Mouse (Mus musculus) embryonic facial prominence, embryonic 13.5 days (tissue): ENCODE data around the gene Nkpd1. TPM values are rescaled to one million over a fixed set of nuclear protein-coding genes. Genes with fewer than 3 reads are reported as not detected.
A peak's percentile ranks its signal among the peaks of the same experiment; 100 is the strongest.

ENCODE experiments used
- ATAC-seq: fragments of 200-750 bp; cut with Nextera tagmentation; 2 replicates; pipeline ENCODE4 v1.8.0; 2017; ENCODE audit warnings: low read depth; ENCODE audit not compliant: insufficient number of reproducible peaks, insufficient read depth, low FRiP score, low TSS enrichment
- H3K27ac ChIP-seq: fragments of 300-500 bp; sonication (generic); 2 replicates; pipeline ENCODE4 v1.5.1; 2015; ENCODE audit warnings: moderate library complexity, mild to moderate bottlenecking, inconsistent platforms
- H3K27me3 ChIP-seq: fragments of 300-500 bp; sonication (generic); 2 replicates; pipeline ENCODE4 v1.6.1; 2015; ENCODE audit warnings: mild to moderate bottlenecking, inconsistent platforms
- H3K36me3 ChIP-seq: fragments of 300-500 bp; sonication (generic); 2 replicates; pipeline ENCODE4 v1.6.1; 2015; ENCODE audit warnings: mild to moderate bottlenecking, inconsistent platforms
- H3K4me1 ChIP-seq: fragments of 300-500 bp; sonication (generic); 2 replicates; pipeline ENCODE4 v1.6.1; 2015; ENCODE audit warnings: inconsistent platforms
- H3K4me2 ChIP-seq: fragments of 300-500 bp; sonication (generic); 2 replicates; pipeline ENCODE4 v1.6.1; 2015; ENCODE audit warnings: moderate library complexity, mild to moderate bottlenecking, inconsistent platforms
- H3K4me3 ChIP-seq: fragments of 300-500 bp; sonication (generic); 2 replicates; pipeline ENCODE4 v1.5.1; 2015; ENCODE audit warnings: mild to moderate bottlenecking, inconsistent platforms
- H3K9ac ChIP-seq: fragments of 300-500 bp; sonication (generic); 2 replicates; pipeline ENCODE4 v1.6.1; 2015; ENCODE audit warnings: mild to moderate bottlenecking, inconsistent platforms
- H3K9me3 ChIP-seq: fragments of 300-500 bp; sonication (generic); 2 replicates; pipeline ENCODE4 v1.6.1; 2016; ENCODE audit warnings: inconsistent platforms
- WGBS: fragments of 180-500 bp; shearing (Covaris S2); methylation state at CpG from one replicate; pipeline ENCODE4 v1.1.7; 2015; ENCODE audit warnings: mixed read lengths; 5-methylcytosine and 5-hydroxymethylcytosine counted together
- polyA plus RNA-seq: library from polyadenylated mRNA; unstranded; fragments of >200 nt; fragmentation: Nextera tagmentation; extraction: Ambion mirVana; gene quantifications from 2 replicates; pipeline ENCODE4 v1.2.1, GENCODE M21; 2015

Nkpd1 gene
- polyA plus RNA-seq: 0.08 and 0.15 TPM in 2 replicates

DNA sequence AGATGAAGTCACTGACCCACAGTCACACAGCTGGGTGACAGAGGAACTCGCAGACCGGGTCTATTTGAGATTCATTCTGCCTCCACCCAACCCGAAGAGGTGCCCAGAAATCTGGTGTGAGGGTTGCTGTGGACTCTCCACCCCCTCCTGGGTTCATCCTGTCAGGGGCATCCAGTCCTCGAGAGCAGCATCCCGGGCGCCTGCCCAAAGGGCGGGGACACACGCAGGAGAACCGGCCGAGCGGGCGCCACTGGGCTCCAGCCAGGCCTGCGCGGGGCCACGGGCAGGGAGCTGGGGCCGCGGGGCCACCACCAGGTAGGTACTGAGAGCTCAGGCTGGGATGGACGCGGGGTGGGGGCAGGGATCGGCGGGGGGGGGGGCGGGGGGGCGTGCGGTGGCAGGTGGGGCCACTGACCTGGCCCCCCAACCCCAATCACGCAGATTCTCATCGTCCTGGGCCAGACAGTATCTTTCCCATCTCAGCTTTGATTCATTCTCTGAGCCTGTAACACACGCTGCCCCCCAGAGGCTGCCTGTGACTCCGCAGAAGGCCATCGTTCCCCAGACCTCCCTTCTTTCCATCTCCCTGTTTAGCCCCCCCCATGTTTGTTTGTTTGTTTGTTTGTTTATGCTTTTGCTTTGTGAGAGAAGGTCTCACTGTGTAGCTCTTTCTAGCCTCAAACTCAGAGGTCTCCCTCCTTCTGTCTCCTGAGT lies at the start of gene Nkpd1:
Nkpd1 (plus strand) TSS at position 187 of the 714 bp plus-strand sequence.
- H3K27ac ChIP-seq: no peak within 1 kb of the TSS
- no peaks in the 10 kb centered on the region for H3K36me3 ChIP-seq
- ATAC-seq: no peak
- H3K4me3 ChIP-seq: peak within 1 kb of the TSS; percentile 22
- peak within 1 kb of the TSS; percentile 65 for H3K9ac ChIP-seq
- WGBS: 6% methylated on average over 20 of the region's 29 CpGs
- H3K27me3 ChIP-seq: peaks cover 68% of the 10 kb centered on the region
- H3K9me3 ChIP-seq: no peaks in the 10 kb centered on the region
- H3K4me2 ChIP-seq: peak within 1 kb of the TSS; percentile 51
- H3K4me1 ChIP-seq: peaks cover 17% of the 10 kb centered on the region

DNA sequence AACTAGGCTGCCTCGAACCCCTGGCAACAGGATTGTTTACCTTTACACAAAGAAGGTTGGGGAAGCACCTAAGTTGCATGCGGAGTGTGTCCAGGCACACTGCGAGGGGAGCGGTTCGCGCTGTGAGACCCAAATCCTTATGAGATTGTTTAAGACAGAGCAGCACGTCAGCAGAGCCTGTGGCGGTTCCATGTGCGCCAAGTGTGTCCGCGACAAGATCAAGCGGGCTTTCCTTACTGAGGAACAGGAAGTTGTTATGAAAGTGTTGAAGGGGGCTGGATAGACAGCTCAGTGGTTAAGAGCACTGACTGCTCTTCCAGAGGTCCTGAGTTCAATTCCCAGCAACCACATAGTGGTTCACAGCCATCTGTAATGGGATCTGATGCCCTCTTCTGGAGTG lies 49.4 kb upstream of the Nkpd1 start:
- no peak overlapping the region for H3K4me2 ChIP-seq
- H3K27ac ChIP-seq: no peak overlapping the region
- no peaks in the 10 kb centered on the region for H3K9me3 ChIP-seq
- no peak for ATAC-seq
- peaks cover 22% of the 10 kb centered on the region for H3K4me1 ChIP-seq
- no peak overlapping the region for H3K4me3 ChIP-seq
- H3K27me3 ChIP-seq: peaks cover 63% of the 10 kb centered on the region
- no peaks in the 10 kb centered on the region for H3K36me3 ChIP-seq
- WGBS: 59% methylated on average over 12 of the region's 12 CpGs
- no peak overlapping the region for H3K9ac ChIP-seq

GRCm38 (mm10) chr7:19469404-19469803 lies 48.2 kb upstream of the Nkpd1 start:
- H3K9ac ChIP-seq: no peak overlapping the region
- 19% methylated on average over 23 of the region's 23 CpGs for WGBS
- 0 out of 2 replicates have a peak overlapping the region, but pooled peaks have one; percentile 7 for H3K4me3 ChIP-seq
- H3K27me3 ChIP-seq: peaks cover 71% of the 10 kb centered on the region
- H3K4me1 ChIP-seq: peaks cover 15% of the 10 kb centered on the region
- H3K4me2 ChIP-seq: no peak overlapping the region
- no peaks in the 10 kb centered on the region for H3K36me3 ChIP-seq
- no peak for ATAC-seq
- no peaks in the 10 kb centered on the region for H3K9me3 ChIP-seq
- no peak overlapping the region for H3K27ac ChIP-seq

DNA sequence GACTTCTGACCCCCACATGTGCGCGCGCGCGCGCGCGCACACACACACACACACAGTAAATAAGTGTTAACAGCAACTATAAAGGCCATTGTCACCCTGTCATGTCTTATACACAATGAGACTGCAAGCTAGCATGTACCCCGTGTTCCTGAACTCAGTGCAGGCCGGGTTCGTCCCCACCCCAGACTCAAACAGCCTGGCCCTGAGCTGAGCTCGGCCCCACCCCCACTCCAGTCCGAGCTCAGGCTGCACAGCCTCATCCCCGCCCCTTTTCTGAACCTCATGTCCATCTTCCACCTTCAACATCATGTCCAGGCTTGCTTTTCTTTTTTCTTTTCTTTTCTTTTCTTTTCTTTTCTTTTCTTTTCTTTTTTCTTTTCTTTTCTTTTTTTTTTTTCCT lies 47.3 kb upstream of the Nkpd1 start:
- Histone ChIP-seq H3K4me1 (peaks cover 6% of the 10 kb centered on the region), H3K36me3 (no peaks in the 10 kb centered on the region), H3K9ac (no peak overlapping the region), H3K9me3 (no peaks in the 10 kb centered on the region), H3K27ac (no peak overlapping the region), H3K4me2 (no peak overlapping the region), H3K27me3 (peaks cover 80% of the 10 kb centered on the region), H3K4me3 (no peak overlapping the region)
- 9% methylated on average over 14 of the region's 14 CpGs for WGBS
- no peak for ATAC-seq

DNA sequence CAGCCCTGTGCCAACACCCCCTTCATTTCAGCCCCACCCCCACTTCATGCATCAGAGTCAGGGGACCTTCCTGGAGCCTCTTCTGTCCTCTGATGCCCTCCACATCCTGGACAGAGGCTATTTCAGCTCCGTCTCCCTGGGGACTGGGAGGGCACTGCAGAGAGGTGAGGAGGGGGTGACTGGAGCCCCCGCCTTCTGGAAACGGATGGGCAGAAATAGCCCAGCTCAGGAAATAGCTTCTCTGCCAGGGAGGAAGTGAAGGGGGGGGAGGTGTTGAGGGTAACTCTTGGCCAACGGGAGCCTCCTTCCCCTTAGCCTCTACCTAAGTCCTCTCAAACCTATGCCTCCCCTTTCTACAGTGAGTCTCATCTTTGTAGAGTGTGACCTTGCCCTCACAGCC lies 45.2 kb upstream of the Nkpd1 start:
- Histone ChIP-seq H3K4me1 (0 out of 2 replicates have a peak, but pooled peaks cover 3% of the 10 kb centered on the region), H3K9ac (no peak overlapping the region), H3K27ac (no peak overlapping the region), H3K9me3 (no peaks in the 10 kb centered on the region), H3K4me3 (no peak overlapping the region), H3K27me3 (peaks cover 88% of the 10 kb centered on the region), H3K4me2 (no peak overlapping the region), H3K36me3 (no peaks in the 10 kb centered on the region)
- no peak for ATAC-seq
- WGBS: 36% methylated on average over 4 of the region's 4 CpGs

- WGBS: under 1% methylated on average over 73 of the region's 89 CpGs
- no peaks in the 10 kb centered on the region for H3K36me3 ChIP-seq
- peak overlapping the region; percentile 79 for H3K9ac ChIP-seq
- ATAC-seq: peak; percentile 65
- peak overlapping the region; percentile 88 for H3K4me2 ChIP-seq
- H3K27ac ChIP-seq: peak overlapping the region; percentile 44; the same call in 1 of the 2 replicates
- peak overlapping the region; percentile 57 for H3K4me3 ChIP-seq
- H3K27me3 ChIP-seq: peaks cover 82% of the 10 kb centered on the region
- 0 out of 2 replicates have a peak, but pooled peaks cover 3% of the 10 kb centered on the region for H3K4me1 ChIP-seq
- no peaks in the 10 kb centered on the region for H3K9me3 ChIP-seq
Observed at GRCm38 (mm10) chr7:19473875-19474443, 43.7 kb upstream of the Nkpd1 start.

- H3K4me2 ChIP-seq: no peak overlapping the region
- H3K4me3 ChIP-seq: no peak overlapping the region
- 76% methylated on average over 2 of the region's 2 CpGs for WGBS
- peaks cover 57% of the 10 kb centered on the region for H3K27me3 ChIP-seq
- no peak overlapping the region for H3K9ac ChIP-seq
- H3K36me3 ChIP-seq: no peaks in the 10 kb centered on the region
- H3K4me1 ChIP-seq: no peaks in the 10 kb centered on the region
- no peaks in the 10 kb centered on the region for H3K9me3 ChIP-seq
- ATAC-seq: no peak
- no peak overlapping the region for H3K27ac ChIP-seq
Observed at GRCm38 (mm10) chr7:19477084-19477483, 40.6 kb upstream of the Nkpd1 start.

- Histone ChIP-seq H3K27ac (no peak overlapping the region), H3K36me3 (no peaks in the 10 kb centered on the region), H3K9me3 (no peaks in the 10 kb centered on the region), H3K4me2 (no peak overlapping the region), H3K4me3 (no peak overlapping the region), H3K4me1 (no peaks in the 10 kb centered on the region), H3K9ac (no peak overlapping the region), H3K27me3 (peaks cover 50% of the 10 kb centered on the region)
- WGBS: 22% methylated on average over 14 of the region's 14 CpGs
- ATAC-seq: no peak; the same call in 1 of the 2 replicates
Observed at GRCm38 (mm10) chr7:19477624-19478384, 39.8 kb upstream of the Nkpd1 start.

- Histone ChIP-seq H3K4me1 (no peaks in the 10 kb centered on the region), H3K4me2 (no peak overlapping the region), H3K27me3 (peaks cover 36% of the 10 kb centered on the region), H3K9ac (no peak overlapping the region), H3K4me3 (no peak overlapping the region), H3K9me3 (no peaks in the 10 kb centered on the region), H3K36me3 (no peaks in the 10 kb centered on the region), H3K27ac (no peak overlapping the region)
- no peak for ATAC-seq
- 77% methylated on average over 8 of the region's 8 CpGs for WGBS
Observed at GRCm38 (mm10) chr7:19483281-19483680, 34.4 kb upstream of the Nkpd1 start.

GRCm38 (mm10) chr7:19485488-19485887 lies 32.1 kb upstream of the Nkpd1 start:
- no peak overlapping the region for H3K4me2 ChIP-seq
- peaks cover 5% of the 10 kb centered on the region; the same call in 1 of the 2 replicates for H3K4me1 ChIP-seq
- no peak overlapping the region for H3K4me3 ChIP-seq
- H3K27ac ChIP-seq: no peak overlapping the region
- H3K27me3 ChIP-seq: peaks cover 54% of the 10 kb centered on the region
- H3K9me3 ChIP-seq: no peaks in the 10 kb centered on the region
- H3K36me3 ChIP-seq: no peaks in the 10 kb centered on the region
- no peak for ATAC-seq
- no peak overlapping the region for H3K9ac ChIP-seq
- 81% methylated on average over 1 of the region's 1 CpGs for WGBS

- no peak for ATAC-seq
- H3K4me3 ChIP-seq: no peak overlapping the region
- H3K9ac ChIP-seq: no peak overlapping the region
- 88% methylated on average over 7 of the region's 7 CpGs for WGBS
- H3K27me3 ChIP-seq: peaks cover 64% of the 10 kb centered on the region
- no peaks in the 10 kb centered on the region for H3K36me3 ChIP-seq
- H3K27ac ChIP-seq: no peak overlapping the region
- H3K4me2 ChIP-seq: no peak overlapping the region
- H3K9me3 ChIP-seq: no peaks in the 10 kb centered on the region
- H3K4me1 ChIP-seq: peaks cover 9% of the 10 kb centered on the region
Observed at GRCm38 (mm10) chr7:19486549-19486948, 31.1 kb upstream of the Nkpd1 start.
